Mouse (Mus musculus): ENCODE results near the gene Sectm1a. TPM values are rescaled to one million over a fixed set of nuclear protein-coding genes. Genes with fewer than 3 reads are reported as not detected.
"Not testable (repeated sequence)": the region's sequence is repeated elsewhere in the genome, so short reads cannot be mapped to it uniquely, and the experiment has no call there.

The Sectm1a gene
- polyA plus RNA-seq, 1 experiment from 2014 or later = not detected

- H3K27ac ChIP-seq (replicated peaks) = no peak overlapping the region
- no peaks in the 10 kb centered on the region for H3K36me3 ChIP-seq
- no peak overlapping the region for H3K4me2 ChIP-seq
- no peaks in the 10 kb centered on the region; the same call in 1 of the 2 replicates for H3K27me3 ChIP-seq (replicated peaks)
- no peak for ATAC-seq (ENCODE audit: extremely low read depth, insufficient number of reproducible peaks, low FRiP score, low TSS enrichment)
- no peaks in the 10 kb centered on the region for H3K9me3 ChIP-seq
- H3K4me1 ChIP-seq = peaks cover 16% of the 10 kb centered on the region
- no peak overlapping the region for H3K4me3 ChIP-seq
- no peak overlapping the region for H3K9ac ChIP-seq
- 34% methylated on average over 6 of the region's 6 CpGs for WGBS
Observed at GRCm38 (mm10) chr11:121088997-121089396, 8.0 kb upstream of the Sectm1a start.

DNA sequence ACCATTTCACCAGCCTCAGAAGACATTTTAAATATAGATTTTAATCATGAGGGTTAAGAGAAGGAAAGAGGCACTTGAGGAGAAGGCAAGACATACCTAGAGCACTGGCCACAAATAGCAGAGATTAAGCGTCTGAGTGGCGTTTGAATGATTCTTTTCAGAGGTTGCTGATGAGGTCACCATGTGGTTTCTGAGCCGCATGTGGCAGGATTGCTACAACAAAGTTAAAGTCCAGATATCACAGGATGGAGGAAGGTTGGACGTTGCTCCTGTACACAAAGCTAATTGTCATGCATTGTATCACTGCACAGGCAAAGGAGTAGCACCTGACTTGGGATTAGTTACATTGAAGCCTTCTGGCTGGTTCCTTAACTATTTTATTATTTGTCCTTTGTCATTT is 5.3 kb upstream of the Sectm1a start:
- ATAC-seq (ENCODE audit: extremely low read depth, insufficient number of reproducible peaks, low FRiP score, low TSS enrichment) = no peak
- H3K4me3 ChIP-seq = no peak overlapping the region
- H3K36me3 ChIP-seq = no peaks in the 10 kb centered on the region
- no peak overlapping the region for H3K4me2 ChIP-seq
- H3K27ac ChIP-seq (replicated peaks) = no peak overlapping the region
- no peaks in the 10 kb centered on the region for H3K9me3 ChIP-seq
- no peaks in the 10 kb centered on the region; the same call in 1 of the 2 replicates for H3K27me3 ChIP-seq (replicated peaks)
- WGBS = 16% methylated on average over 4 of the region's 4 CpGs
- no peak overlapping the region for H3K9ac ChIP-seq
- H3K4me1 ChIP-seq = peaks cover 16% of the 10 kb centered on the region

DNA sequence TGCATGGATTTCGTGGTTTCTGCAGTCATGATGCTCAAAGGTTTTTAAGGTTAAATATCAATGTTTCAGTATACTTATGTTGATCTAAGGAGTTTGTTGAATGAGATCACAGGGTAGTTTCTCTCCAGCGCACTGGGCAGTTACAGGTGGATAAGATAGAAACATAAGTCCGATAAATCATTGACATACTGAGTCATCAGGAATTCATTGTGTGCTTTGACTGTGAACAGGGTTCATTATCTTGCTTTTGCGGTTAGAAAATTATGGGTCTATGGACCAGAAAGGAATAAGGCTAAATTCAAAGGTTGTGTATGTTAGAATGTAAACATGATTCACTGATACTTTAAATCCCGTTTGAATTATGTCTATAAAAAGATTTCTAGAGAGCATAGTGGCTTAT is 4.2 kb upstream of the Sectm1a start:
- Histone ChIP-seq H3K4me3 (no peak overlapping the region), H3K9me3 (no peaks in the 10 kb centered on the region), H3K4me2 (no peak overlapping the region), H3K27me3 (replicated peaks) (no peaks in the 10 kb centered on the region; the same call in 1 of the 2 replicates), H3K4me1 (peaks cover 12% of the 10 kb centered on the region), H3K27ac (replicated peaks) (no peak overlapping the region), H3K9ac (no peak overlapping the region), H3K36me3 (no peaks in the 10 kb centered on the region)
- WGBS = 54% methylated on average over 5 of the region's 5 CpGs
- ATAC-seq (ENCODE audit: extremely low read depth, insufficient number of reproducible peaks, low FRiP score, low TSS enrichment) = no peak

- 61% methylated on average over 6 of the region's 6 CpGs for WGBS
- Histone ChIP-seq H3K4me1 (peaks cover 7% of the 10 kb centered on the region), H3K36me3 (no peaks in the 10 kb centered on the region), H3K4me3 (no peak overlapping the region), H3K4me2 (no peak overlapping the region), H3K27me3 (replicated peaks) (peaks cover 3% of the 10 kb centered on the region; the same call in 1 of the 2 replicates), H3K9ac (no peak overlapping the region), H3K9me3 (no peaks in the 10 kb centered on the region), H3K27ac (replicated peaks) (no peak overlapping the region)
- no peak for ATAC-seq (ENCODE audit: extremely low read depth, insufficient number of reproducible peaks, low FRiP score, low TSS enrichment)
Observed at GRCm38 (mm10) chr11:121082857-121083500, 2.0 kb upstream of the Sectm1a start.

DNA sequence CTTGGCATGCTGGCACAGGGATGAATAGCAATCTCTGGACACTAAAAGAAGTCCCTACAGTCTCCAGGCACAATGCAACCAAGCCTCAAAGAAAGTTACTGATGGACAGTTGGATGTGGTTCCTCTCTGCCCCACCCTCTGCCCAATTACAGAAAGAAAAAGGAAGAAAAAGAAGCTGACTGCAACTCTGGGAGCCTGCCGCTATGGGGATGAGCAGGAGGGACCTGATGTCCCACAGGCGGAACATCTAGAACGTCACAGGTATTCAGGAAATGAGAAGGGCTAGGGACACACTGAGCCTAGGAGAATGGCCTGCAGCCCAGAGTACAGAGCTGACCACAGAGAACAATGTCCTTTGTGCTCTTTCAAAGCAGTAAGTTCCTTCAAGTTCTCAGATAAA is 1.2 kb upstream of the Sectm1a start:
- peaks cover 3% of the 10 kb centered on the region; the same call in 1 of the 2 replicates for H3K27me3 ChIP-seq (replicated peaks)
- no peak overlapping the region for H3K27ac ChIP-seq (replicated peaks)
- no peak overlapping the region for H3K4me2 ChIP-seq
- H3K4me1 ChIP-seq = peaks cover 7% of the 10 kb centered on the region
- no peaks in the 10 kb centered on the region for H3K36me3 ChIP-seq
- WGBS = 85% methylated on average over 3 of the region's 3 CpGs
- H3K9ac ChIP-seq = no peak overlapping the region
- H3K9me3 ChIP-seq = no peaks in the 10 kb centered on the region
- ATAC-seq (ENCODE audit: extremely low read depth, insufficient number of reproducible peaks, low FRiP score, low TSS enrichment) = no peak
- H3K4me3 ChIP-seq = no peak overlapping the region

GRCm38 (mm10) chr11:121080330-121080729 is 690 bp downstream of the Sectm1a start:
- Histone ChIP-seq H3K4me3 (no peak overlapping the region), H3K36me3 (no peaks in the 10 kb centered on the region), H3K9ac (no peak overlapping the region), H3K4me1 (no peaks in the 10 kb centered on the region), H3K27me3 (replicated peaks) (peaks cover 3% of the 10 kb centered on the region; the same call in 1 of the 2 replicates), H3K4me2 (no peak overlapping the region), H3K27ac (replicated peaks) (no peak overlapping the region), H3K9me3 (no peaks in the 10 kb centered on the region)
- WGBS = 90% methylated on average over 8 of the region's 8 CpGs
- no peak for ATAC-seq (ENCODE audit: extremely low read depth, insufficient number of reproducible peaks, low FRiP score, low TSS enrichment)

- WGBS = 67% methylated on average over 5 of the region's 5 CpGs
- no peak for ATAC-seq (ENCODE audit: extremely low read depth, insufficient number of reproducible peaks, low FRiP score, low TSS enrichment)
- no peaks in the 10 kb centered on the region for H3K36me3 ChIP-seq
Observed at GRCm38 (mm10) chr11:121075655-121076054, 5.4 kb downstream of the Sectm1a start.

DNA sequence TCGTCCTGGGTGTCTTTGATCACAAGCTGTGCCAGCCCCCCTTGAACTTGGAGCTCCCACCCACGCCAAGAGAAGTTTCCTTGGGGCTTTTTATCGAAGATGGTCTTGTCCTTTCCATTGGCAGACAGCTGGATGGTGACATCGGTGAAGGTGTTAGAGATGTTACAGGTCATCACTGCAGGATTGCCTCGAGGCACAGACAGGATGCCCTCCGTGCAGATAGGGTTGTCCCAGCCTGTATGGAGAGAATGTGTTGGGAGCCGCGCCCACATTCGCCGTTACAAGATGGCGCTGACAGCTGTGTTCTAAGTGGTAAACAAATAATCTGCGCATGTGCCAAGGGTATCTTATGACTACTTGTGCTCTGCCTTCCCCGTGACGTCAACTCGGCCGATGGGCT is 11.4 kb downstream of the Sectm1a start:
- H3K27ac ChIP-seq (replicated peaks); H3K36me3 ChIP-seq; H3K27me3 ChIP-seq (replicated peaks); ATAC-seq (ENCODE audit: extremely low read depth, insufficient number of reproducible peaks, low FRiP score, low TSS enrichment); H3K9ac ChIP-seq; H3K4me1 ChIP-seq; H3K9me3 ChIP-seq; H3K4me3 ChIP-seq; H3K4me2 ChIP-seq: not testable (repeated sequence)
- 81% methylated on average over 12 of the region's 16 CpGs for WGBS

More at GRCm38 (mm10) chr11:121075655-121076054, 5.4 kb downstream of the Sectm1a start:
- Histone ChIP-seq H3K9me3 (no peaks in the 10 kb centered on the region), H3K27me3 (replicated peaks) (0 out of 2 replicates have a peak, but pooled peaks cover 3% of the 10 kb centered on the region), H3K9ac (no peak overlapping the region), H3K27ac (replicated peaks) (no peak overlapping the region), H3K4me3 (no peak overlapping the region), H3K4me2 (no peak overlapping the region), H3K4me1 (no peaks in the 10 kb centered on the region)

- Histone ChIP-seq H3K9ac (no peak overlapping the region), H3K4me2 (no peak overlapping the region), H3K27me3 (replicated peaks) (peaks cover 18% of the 10 kb centered on the region), H3K9me3 (no peaks in the 10 kb centered on the region), H3K4me3 (no peak overlapping the region), H3K36me3 (no peaks in the 10 kb centered on the region), H3K27ac (replicated peaks) (no peak overlapping the region), H3K4me1 (no peaks in the 10 kb centered on the region)
- WGBS = 84% methylated on average over 2 of the region's 2 CpGs
- no peak for ATAC-seq (ENCODE audit: extremely low read depth, insufficient number of reproducible peaks, low FRiP score, low TSS enrichment)
Observed at GRCm38 (mm10) chr11:121067895-121068294, 13.1 kb downstream of the Sectm1a start.

- H3K4me1 ChIP-seq = peaks cover 8% of the 10 kb centered on the region
- no peaks in the 10 kb centered on the region for H3K9me3 ChIP-seq
- H3K27ac ChIP-seq (replicated peaks) = no peak overlapping the region
- H3K9ac ChIP-seq = no peak overlapping the region
- H3K36me3 ChIP-seq = no peaks in the 10 kb centered on the region
- H3K4me2 ChIP-seq = no peak overlapping the region
- no peak for ATAC-seq (ENCODE audit: extremely low read depth, insufficient number of reproducible peaks, low FRiP score, low TSS enrichment)
- H3K27me3 ChIP-seq (replicated peaks) = peaks cover 23% of the 10 kb centered on the region
- H3K4me3 ChIP-seq = no peak overlapping the region
- 73% methylated on average over 3 of the region's 3 CpGs for WGBS
Observed at GRCm38 (mm10) chr11:121064197-121064596, 16.8 kb downstream of the Sectm1a start.

DNA sequence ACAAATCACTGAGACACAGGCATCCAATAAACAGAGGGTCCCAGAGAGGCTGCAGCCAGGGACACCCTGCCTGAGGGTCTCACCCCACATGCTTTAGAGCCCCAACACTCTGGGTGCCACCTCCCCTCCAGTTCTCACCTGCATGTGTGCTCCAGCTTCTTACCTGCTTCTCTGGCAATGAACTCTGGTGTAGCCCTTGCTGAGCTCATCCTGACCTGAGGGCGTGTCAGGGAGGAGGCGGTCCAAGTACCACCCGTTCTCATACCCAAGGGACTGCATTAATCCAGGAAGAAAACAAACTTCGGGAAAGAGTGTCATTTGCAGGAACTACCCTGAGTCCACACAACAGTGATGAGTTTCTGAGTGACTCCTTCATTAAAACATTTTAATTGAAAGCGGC is 17.6 kb downstream of the Sectm1a start, which contains the start of gene Sectm1b:
Gene Sectm1b, minus strand, starts transcription at position 191 of the 400 bp plus-strand sequence.
- no peak within 1 kb of the TSS for H3K4me2 ChIP-seq
- H3K36me3 ChIP-seq = no peaks in the 10 kb centered on the region
- H3K9ac ChIP-seq = no peak within 1 kb of the TSS
- peaks cover 8% of the 10 kb centered on the region for H3K4me1 ChIP-seq
- no peak within 1 kb of the TSS for H3K4me3 ChIP-seq
- no peaks in the 10 kb centered on the region for H3K9me3 ChIP-seq
- no peak for ATAC-seq (ENCODE audit: extremely low read depth, insufficient number of reproducible peaks, low FRiP score, low TSS enrichment)
- WGBS = 70% methylated on average over 5 of the region's 5 CpGs
- H3K27me3 ChIP-seq (replicated peaks) = peaks cover 23% of the 10 kb centered on the region
- H3K27ac ChIP-seq (replicated peaks) = no peak within 1 kb of the TSS

DNA sequence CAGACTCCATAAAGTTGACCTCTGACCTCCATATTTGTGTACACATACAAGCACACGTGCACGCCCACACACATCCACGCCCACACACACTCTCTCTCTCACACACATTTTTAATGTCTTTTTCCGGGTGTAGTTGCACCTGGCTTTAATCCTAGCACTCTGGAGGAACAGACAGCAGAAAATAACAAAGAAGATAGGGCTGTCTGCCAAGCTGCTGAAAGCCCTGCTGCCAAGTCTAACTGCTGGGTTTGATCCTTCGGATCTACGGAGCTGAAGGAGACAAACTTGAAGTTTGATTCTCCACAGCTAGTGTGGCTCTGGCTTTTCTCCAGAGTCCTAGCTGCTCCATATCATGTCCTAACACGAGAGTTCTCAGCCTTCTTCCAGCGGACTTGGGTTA is 19.4 kb downstream of the Sectm1a start:
- H3K4me1 ChIP-seq = peaks cover 13% of the 10 kb centered on the region
- no peak overlapping the region for H3K9ac ChIP-seq
- 46% methylated on average over 8 of the region's 8 CpGs for WGBS
- no peak overlapping the region for H3K4me2 ChIP-seq
- peaks cover 25% of the 10 kb centered on the region for H3K27me3 ChIP-seq (replicated peaks)
- no peaks in the 10 kb centered on the region for H3K9me3 ChIP-seq
- no peak overlapping the region for H3K27ac ChIP-seq (replicated peaks)
- H3K36me3 ChIP-seq = no peaks in the 10 kb centered on the region
- ATAC-seq (ENCODE audit: extremely low read depth, insufficient number of reproducible peaks, low FRiP score, low TSS enrichment) = no peak
- H3K4me3 ChIP-seq = no peak overlapping the region

Data from heart, embryonic 13.5 days (tissue).